Mouse (Mus musculus): ENCODE results near the gene Hoxa13.
A peak's percentile ranks its signal among the peaks of the same experiment; 100 is the strongest.

Gene Hoxa13

GRCm38 (mm10) chr6:52249415-52249738 lies 11.3 kb downstream of the Hoxa13 start:
- no peak for DNase-seq

- DNase-seq: no peak
These were observed 11.9 kb downstream of the Hoxa13 start for GRCm38 (mm10) chr6:52248638-52249414.

DNA sequence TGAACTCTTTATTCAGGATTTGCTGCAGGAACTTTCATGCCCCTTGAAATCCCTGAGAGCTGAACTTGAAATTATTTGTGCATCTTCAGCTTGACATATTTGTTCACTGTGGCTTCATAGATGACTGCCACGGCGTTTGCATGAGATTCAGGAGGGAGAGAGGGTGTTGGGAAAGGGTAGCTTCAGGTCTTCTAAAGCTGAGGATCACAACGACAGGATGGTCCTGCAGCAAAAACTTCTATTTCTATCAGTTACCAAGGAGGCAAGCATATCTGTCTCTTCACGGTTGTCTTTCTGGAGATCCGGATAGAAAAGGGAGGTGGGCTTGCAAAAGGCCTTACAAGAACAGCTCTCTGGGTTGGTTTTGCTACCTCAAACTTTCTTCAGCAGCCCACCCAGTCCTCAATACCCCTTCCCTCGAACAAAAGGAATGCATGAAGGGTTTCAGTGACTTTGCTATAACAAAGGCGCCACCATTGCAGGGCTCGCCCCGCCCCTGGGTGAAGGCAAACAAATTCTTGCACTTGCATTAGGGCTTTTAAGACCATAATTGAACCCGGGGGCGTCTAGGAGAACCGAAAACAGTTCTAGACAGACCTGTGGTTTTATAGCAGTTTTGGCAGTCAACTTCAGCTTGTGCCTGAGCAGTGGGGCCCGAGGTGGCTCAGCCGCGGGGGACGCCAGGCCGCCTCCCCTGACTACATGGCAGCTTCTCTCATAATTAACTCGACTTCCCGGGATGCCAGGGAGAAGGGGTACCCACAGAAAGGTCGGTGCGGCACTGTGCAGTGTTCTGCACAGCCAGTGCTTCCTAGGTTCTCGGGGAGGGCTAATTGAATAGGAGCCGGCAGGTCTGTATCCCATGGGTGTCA lies 12.7 kb downstream of the Hoxa13 start:
- no peak for DNase-seq

GRCm38 (mm10) chr6:52246916-52247315 lies 13.8 kb downstream of the Hoxa13 start:
- no peak for DNase-seq

GRCm38 (mm10) chr6:52246403-52246803 lies 14.3 kb downstream of the Hoxa13 start:
- no peak for DNase-seq

GRCm38 (mm10) chr6:52245757-52246142 lies 14.9 kb downstream of the Hoxa13 start, which contains the start of gene Hoxa11:
Gene Hoxa11 (minus strand): TSS chr6:52245810.
- DNase-seq: no peak

- no peak for DNase-seq
These were observed 15.5 kb downstream of the Hoxa13 start for GRCm38 (mm10) chr6:52245040-52245756.

GRCm38 (mm10) chr6:52244471-52245039 lies 16.1 kb downstream of the Hoxa13 start:
- no peak for DNase-seq

GRCm38 (mm10) chr6:52243681-52244121 lies 17.0 kb downstream of the Hoxa13 start:
- no peak for DNase-seq

DNA sequence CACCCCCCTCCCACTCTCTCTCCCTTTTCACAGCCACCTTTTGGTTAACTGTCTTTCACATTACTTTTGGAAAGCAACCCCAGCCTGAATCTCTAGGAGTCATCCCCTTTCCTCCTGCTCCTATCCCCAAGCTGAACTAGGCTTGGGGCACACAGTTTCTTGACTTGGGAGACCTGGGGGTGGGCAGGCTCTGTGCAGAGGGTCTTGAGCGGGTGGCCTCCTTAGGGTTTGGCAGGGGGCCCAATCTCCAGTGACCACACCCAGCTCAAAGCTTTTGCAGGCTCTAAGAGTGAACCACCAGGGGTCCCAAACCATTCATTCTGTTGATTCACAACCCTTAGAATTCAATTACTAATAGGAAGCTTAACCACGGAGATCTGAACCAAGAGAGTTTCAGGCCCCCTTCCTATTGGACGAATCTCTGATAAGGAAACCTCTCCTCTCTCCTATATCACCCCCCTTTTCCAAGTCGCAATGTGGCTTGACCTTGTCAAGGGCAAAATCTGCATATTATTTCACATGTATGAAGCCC lies 17.8 kb downstream of the Hoxa13 start:
- no peak for DNase-seq

- DNase-seq: no peak
These were observed 19.6 kb downstream of the Hoxa13 start for GRCm38 (mm10) chr6:52241001-52241621.

DNA sequence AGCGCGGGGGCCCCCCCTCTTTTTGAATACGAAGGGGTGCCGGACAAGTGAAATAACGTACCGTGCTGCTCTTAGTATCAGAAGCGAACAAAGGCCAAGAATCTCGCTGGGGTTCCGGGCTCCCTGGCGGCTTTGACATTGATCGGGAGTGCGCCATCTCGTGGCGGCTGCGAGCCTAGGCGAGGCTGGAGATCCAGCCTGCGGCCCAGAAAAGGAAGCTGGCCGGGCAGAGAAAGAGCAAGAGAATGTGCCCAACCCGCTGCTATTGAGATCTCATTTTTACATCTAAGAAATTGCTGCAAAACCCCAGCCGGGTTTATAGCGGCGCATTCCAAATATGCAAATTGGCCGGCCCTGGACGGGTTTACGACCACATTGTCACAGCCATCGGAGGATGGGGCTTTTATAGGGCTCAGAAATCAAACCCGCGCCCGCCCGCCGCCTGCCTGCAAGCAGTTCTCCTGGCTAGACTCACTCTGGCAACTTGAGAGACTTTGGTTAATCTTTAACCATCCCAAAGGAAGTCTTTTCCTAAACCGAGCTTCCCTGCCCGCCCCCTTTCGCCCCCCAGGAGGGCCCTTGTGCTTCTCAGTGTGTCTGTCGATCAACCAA lies 20.2 kb downstream of the Hoxa13 start, which contains the start of gene Hoxa10:
Hoxa10 (minus strand) TSS at position 466 of the 612 bp plus-strand sequence.
- DNase-seq: peak; percentile 74

DNA sequence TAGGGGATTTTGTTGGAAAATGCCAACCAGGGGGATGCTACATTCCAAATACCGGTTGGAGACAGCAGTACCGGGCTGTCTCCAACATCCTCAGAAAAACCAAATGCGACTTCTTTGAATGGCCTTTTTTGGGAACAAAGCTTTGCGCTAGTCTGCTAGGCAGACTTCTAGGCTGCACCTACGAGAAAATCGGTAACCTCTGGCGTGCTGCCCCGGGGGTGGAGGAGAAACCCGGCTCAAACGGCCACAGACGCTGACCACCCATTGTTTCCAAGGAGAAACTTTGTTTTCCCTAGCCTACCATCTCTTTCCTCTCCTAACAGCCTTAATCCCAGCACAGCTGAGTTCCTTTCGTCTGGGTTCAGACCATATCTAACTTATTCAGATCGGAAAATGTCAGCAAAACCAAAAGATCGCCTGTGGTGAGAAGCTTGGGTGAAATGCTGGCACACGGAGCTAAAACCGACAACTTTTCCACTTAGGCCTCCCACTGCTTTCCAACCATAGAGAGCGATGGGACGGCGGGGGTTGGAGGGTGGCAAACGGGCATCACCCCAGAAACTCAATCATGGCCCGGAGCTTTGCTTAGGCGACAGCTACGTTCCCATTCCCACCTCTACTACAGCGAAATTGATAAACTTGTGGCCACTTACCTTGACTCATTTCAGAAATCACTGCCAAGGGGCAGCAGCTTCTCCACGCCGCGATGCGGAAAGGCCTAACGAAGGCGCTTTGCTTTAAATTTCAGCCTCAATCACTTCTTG lies 20.9 kb downstream of the Hoxa13 start:
- DNase-seq: no peak

DNA sequence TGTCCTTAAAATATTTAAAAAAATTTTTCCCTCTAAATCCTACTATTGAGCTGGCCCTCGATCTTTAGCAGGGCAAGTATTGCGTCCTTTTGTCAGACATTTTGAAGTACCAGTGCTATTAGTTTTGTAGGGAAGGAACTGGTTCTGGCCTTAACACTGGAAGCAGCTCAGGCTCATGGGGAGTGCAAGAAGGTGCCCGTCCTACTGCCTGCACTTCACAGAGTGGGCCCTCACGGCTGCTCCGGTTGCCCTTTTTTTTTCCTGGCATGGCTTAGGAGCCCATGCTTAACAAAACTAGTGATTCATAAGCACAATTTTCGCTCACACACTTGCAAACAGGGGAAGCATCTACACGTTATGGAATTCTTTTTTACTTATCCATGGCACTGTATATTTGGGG lies 21.7 kb downstream of the Hoxa13 start:
- DNase-seq: no peak

DNA sequence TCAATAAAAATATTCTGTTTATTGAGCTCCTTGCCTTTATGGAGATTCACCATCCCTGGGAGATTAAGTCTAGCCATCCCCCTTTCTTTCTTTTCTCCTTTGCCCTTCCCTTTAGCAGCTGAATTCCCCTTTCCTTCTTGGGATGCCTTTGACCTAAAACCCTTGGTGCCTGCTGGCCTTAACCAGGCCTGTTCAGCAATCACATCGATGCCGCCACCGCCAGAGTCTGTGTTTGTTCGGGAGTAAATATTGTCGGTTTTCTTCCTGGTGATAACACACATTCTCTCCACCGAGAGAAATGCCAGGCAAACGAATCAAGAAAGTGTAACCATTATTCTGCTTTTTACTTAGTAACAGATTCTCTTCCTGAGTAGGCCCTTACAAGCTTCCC lies 22.5 kb downstream of the Hoxa13 start:
- no peak for DNase-seq

DNA sequence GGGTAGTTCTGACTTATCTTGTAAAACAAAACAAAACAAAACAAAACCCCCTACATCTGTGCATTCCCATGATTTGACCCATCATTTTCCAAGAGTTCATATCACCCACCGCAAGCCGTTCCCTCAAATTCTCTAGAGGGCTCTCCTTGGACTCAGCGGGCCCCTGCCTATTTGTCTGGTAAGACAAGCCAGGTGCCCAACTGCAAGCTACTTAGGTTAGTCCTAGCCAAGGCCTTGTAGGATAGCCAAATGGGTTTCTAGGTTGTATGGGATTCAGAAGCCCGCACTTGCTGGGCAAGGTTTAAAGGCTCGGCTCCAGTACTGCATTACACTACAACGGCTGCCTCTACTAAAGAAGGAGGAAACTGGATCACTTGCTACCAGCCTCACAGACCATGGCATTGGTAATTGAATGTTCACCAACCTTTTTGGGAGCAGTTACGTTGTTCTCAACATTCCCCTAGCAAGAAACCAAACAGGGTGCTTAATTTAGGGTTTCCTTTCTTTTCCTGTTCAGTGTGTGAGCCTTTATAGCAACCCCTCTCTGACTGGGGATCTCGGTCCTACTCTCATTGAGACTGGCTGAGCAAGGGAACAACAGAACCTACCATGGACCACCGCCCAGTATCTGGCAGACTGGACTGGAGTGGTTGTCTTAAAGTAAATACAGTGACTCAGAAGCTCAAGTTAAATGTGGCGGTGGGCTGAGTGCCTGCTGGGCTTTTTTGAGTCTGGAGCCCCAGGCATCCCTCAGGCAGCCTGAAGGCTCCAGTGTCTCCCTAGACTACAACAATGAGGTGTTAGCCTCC lies 23.1 kb downstream of the Hoxa13 start:
- DNase-seq: no peak

- no peak for DNase-seq
These were observed 23.9 kb downstream of the Hoxa13 start for GRCm38 (mm10) chr6:52236806-52237205.

- no peak for DNase-seq
These were observed 24.8 kb downstream of the Hoxa13 start for GRCm38 (mm10) chr6:52235866-52236265.

DNA sequence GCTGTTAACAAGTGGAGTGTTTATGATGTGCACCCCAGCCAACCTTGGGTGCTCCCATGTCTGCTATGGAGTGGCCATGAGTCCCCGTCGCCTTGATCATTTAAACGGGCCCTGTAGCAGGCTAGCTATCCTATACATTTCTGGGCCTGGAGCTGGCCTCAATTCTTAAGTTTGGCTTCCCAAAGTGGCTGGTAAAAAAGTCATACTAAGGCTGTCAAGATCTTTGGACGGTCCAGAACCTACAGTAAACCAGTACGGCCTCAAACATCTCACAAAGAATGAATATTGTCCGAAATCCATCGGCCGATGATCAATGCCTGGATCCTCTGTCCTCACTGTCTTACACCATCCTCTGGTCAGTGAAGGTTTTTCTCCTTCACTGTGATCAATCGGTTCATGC lies 25.4 kb downstream of the Hoxa13 start:
- no peak for DNase-seq
